ENCODE assay signal across 8 mouse cellular contexts in the genomic region with DNA sequence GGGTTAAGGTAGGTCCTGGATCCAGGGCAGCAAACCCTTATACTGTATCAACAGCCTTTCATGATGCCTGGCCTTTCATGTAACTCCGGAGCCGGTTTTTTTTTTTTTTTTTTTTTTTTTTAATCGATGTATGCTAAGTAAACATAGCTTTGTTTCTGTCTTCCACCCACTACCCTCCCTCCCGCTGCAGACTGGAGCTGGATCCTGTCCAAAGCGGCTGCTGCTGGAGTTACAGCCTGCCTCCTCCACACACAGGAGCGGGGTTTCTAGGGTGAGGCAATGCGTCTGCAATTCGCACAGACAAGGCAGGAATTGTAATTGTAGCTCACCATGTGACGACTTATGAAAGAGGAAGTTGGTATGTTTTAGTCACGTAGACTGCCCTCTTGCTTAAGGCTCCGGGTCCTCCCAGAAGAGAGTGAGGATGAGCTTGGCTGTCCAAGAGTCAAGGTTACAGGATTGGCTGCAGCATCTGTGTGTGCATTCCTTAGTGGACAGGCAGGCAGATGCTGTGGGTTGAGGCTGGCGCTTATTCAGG. TPM values are rescaled to one million over a fixed set of nuclear protein-coding genes. Genes with fewer than 3 reads are reported as not detected.
DNase-seq lines count a peak whose midpoint lies in the region; ATAC-seq and TF ChIP-seq lines count a peak whose summit lies in the region.

No protein-coding gene starts in this region.

- peak overlapping the region; percentile 81 for H3K4me2 ChIP-seq in forebrain, embryonic 15.5 days (replicated peaks)
- peak overlapping the region; percentile 99 for H3K4me2 ChIP-seq in lung, embryonic 14.5 days

- no peaks in the 10 kb centered on the region for H3K27me3 ChIP-seq in forebrain, embryonic 15.5 days
- H3K27me3 ChIP-seq in lung, embryonic 14.5 days (ENCODE audit: insufficient read depth, low read length) = no peaks in the 10 kb centered on the region
- no peaks in the 10 kb centered on the region for H3K27me3 ChIP-seq in thymus, adult 2 months (ENCODE audit: control insufficient read depth, insufficient read depth, low read length)

- TF ChIP-seq POLR2A in thymus, adult 2 months (IDR thresholded peaks at IDR 0.05; ENCODE audit: control insufficient read depth, extremely low read depth, insufficient read depth, low read length, poor library complexity) = no peak

- DNase-seq in CD8-positive naive resting alpha-beta T cell, adult 2 months (ENCODE audit: low read depth in 2 of 2, low spot score in 2 of 2) = peak; percentile 46 to 59
- peak; percentile 79 for DNase-seq in brain, embryonic 18.5 days (ENCODE audit: low read depth, low spot score)
- DNase-seq in heart, postnatal 14 days = peak; percentile 89 to 90
- peak; percentile 86 to 91 for DNase-seq in layer of hippocampus, adult 2 months (ENCODE audit: low spot score in 2 of 2)
- peak; percentile 98 for DNase-seq in lung, embryonic 14.5 days
- DNase-seq in thymus, adult 2 months = peak; percentile 56

- 3% methylated on average over 12 of the region's 12 CpGs for WGBS in forebrain, embryonic 15.5 days
- 0% methylated on average over 12 of the region's 12 CpGs for WGBS in lung, embryonic 14.5 days
- 6% methylated on average over 12 of the region's 12 CpGs for WGBS in thymus, adult 2 months

- peaks cover 56% of the 10 kb centered on the region for H3K4me1 ChIP-seq in forebrain, embryonic 15.5 days
- peaks cover 40% of the 10 kb centered on the region for H3K4me1 ChIP-seq in lung, embryonic 14.5 days (ENCODE audit: insufficient read depth)
- H3K4me1 ChIP-seq in thymus, adult 2 months (replicated peaks; ENCODE audit: control insufficient read depth, insufficient read depth, low read length) = peaks cover 27% of the 10 kb centered on the region

- peak overlapping the region; percentile 86 for H3K4me3 ChIP-seq in forebrain, embryonic 15.5 days
- peak overlapping the region; percentile 61 for H3K4me3 ChIP-seq in layer of hippocampus, adult 2 months
- peak overlapping the region; percentile 60 for H3K4me3 ChIP-seq in lung, embryonic 14.5 days (ENCODE audit: low read depth, low read length)
- peak overlapping the region; percentile 24; the same call in 1 of the 2 replicates for H3K4me3 ChIP-seq in thymus, adult 2 months (ENCODE audit: control insufficient read depth, insufficient read depth, low read length)

- peak; percentile 36 for ATAC-seq in forebrain, embryonic 15.5 days (replicated peaks)
- peak; percentile 60 for ATAC-seq in lung, embryonic 14.5 days (ENCODE audit: insufficient read depth)
- peak; percentile 59 for ATAC-seq in neutrophil, adult 5-6 weeks (ENCODE audit: extremely low read depth, insufficient number of reproducible peaks, low FRiP score, poor library complexity, severe bottlenecking)

- H3K9me3 ChIP-seq in forebrain, embryonic 15.5 days = no peaks in the 10 kb centered on the region
- no peaks in the 10 kb centered on the region for H3K9me3 ChIP-seq in lung, embryonic 14.5 days (ENCODE audit: low read depth, low read length)

- no peaks in the 10 kb centered on the region for H3K36me3 ChIP-seq in forebrain, embryonic 15.5 days
- H3K36me3 ChIP-seq in lung, embryonic 14.5 days (ENCODE audit: insufficient read depth) = peaks cover 16% of the 10 kb centered on the region
- peaks cover 4% of the 10 kb centered on the region; the same call in 1 of the 2 replicates for H3K36me3 ChIP-seq in thymus, adult 2 months (ENCODE audit: control insufficient read depth, insufficient read depth, low read length)

- peak overlapping the region; percentile 100 for H3K27ac ChIP-seq in forebrain, embryonic 15.5 days (replicated peaks)
- H3K27ac ChIP-seq in layer of hippocampus, adult 2 months = peak overlapping the region; percentile 96
- peak overlapping the region; percentile 100 for H3K27ac ChIP-seq in lung, embryonic 14.5 days (ENCODE audit: low read depth)
- peak overlapping the region; percentile 83 for H3K27ac ChIP-seq in thymus, adult 2 months (ENCODE audit: control insufficient read depth, insufficient read depth, low read length)

- intact Hi-C loops in heart, postnatal 14 days (cut with DNase I) = loop anchor here (1.0 kb wide), 1 partner anchor 70 kb away; no protein-coding TSS in a partner anchor

- peak overlapping the region; percentile 71 for H3K9ac ChIP-seq in forebrain, embryonic 15.5 days (replicated peaks)
- H3K9ac ChIP-seq in lung, embryonic 14.5 days = peak overlapping the region; percentile 100

- no peak for TF ChIP-seq CTCF in layer of hippocampus, adult 2 months (conservative IDR thresholded peaks at IDR 0.05)
- TF ChIP-seq CTCF in lung, embryonic 14.5 days (IDR thresholded peaks at IDR 0.05; ENCODE audit: low read depth) = no peak
- TF ChIP-seq CTCF in thymus, adult 2 months (IDR thresholded peaks at IDR 0.05; ENCODE audit: borderline replicate concordance, control insufficient read depth, extremely low read depth, insufficient read depth, low read length, poor library complexity) = no peak

RNA-seq across cellular contexts. Expression of a gene that starts 2.4 kb away (rescaled TPM):
- polyA plus RNA-seq in forebrain, embryonic 15.5 days (2015; fragmentation: Nextera tagmentation; extraction: Ambion mirVana) = 10.5 and 11.1 TPM in 2 replicates
- total RNA-seq in heart, postnatal 14 days (2021) = 100 to 1,000 TPM; 124 to 140 TPM
- total RNA-seq in layer of hippocampus, adult 2 months (2021) = 10 to 100 TPM; 53.0 to 60.4 TPM
- 8.9 and 9.3 TPM in 2 replicates for polyA plus RNA-seq in lung, embryonic 14.5 days (2014; fragmentation: Nextera tagmentation; extraction: Ambion mirVana)
- 65.3 and 69.0 TPM in 2 replicates for total RNA-seq in neutrophil, adult 5-6 weeks (2017)
- 71.7 and 113 TPM in 2 replicates for polyA plus RNA-seq in thymus, adult 2 months (2012; rRNA removed)

Comparison
In these comparisons a context has a peak if more than half of its experiments do, and no peak if none do; other contexts are left out.
1. Peak in every context shown above with its lines: DNase-seq, ATAC-seq, H3K4me3 ChIP-seq and H3K27ac ChIP-seq.
2. H3K4me3 ChIP-seq: peak in every context shown above with its lines; median percentile 86 in forebrain, embryonic 15.5 days; 61 in layer of hippocampus, adult 2 months; 60 in lung, embryonic 14.5 days; 24 in thymus, adult 2 months.